Mouse (Mus musculus) gastrocnemius, adult 2 months (tissue): ENCODE measurements around the gene Mpc1. TPM values are rescaled to one million over a fixed set of nuclear protein-coding genes. Genes with fewer than 3 reads are reported as not detected.
"Not testable (repeated sequence)": the region's sequence is repeated elsewhere in the genome, so short reads cannot be mapped to it uniquely, and the experiment has no call there.

ENCODE experiments used
- DNase-seq: peaks from one replicate; pipeline ENCODE4 v3.0.0; 2022
- H3K27ac ChIP-seq: fragments of 200-600 bp; 2 replicates; pipeline ENCODE4 v1.8.1; 2022; ENCODE audit warnings: mild to moderate bottlenecking
- H3K4me3 ChIP-seq: fragments of 200-600 bp; 2 replicates; pipeline ENCODE4 v1.8.1; 2022; ENCODE audit warnings: mild to moderate bottlenecking, moderate library complexity
- CTCF ChIP-seq: fragments of 200-600 bp; IDR thresholded peaks from 2 replicates; pipeline ENCODE4 v1.8.1; 2022; ENCODE audit warnings: antibody characterized with exemption, mild to moderate bottlenecking, moderate library complexity
- intact Hi-C: fragments of 180-260 bp; cut with DNase I; formaldehyde crosslinking; loops from one replicate; pipeline ENCODE4 v1.15.1; 2025
- total RNA-seq, 2 experiments: library from RNA; stranded (reverse); gene quantifications; 2 replicates each; pipeline ENCODE4 v1.2.3; 2021

Gene Mpc1
- total RNA-seq, 2 experiments from 2014 or later, result 440 to 533 TPM

DNA sequence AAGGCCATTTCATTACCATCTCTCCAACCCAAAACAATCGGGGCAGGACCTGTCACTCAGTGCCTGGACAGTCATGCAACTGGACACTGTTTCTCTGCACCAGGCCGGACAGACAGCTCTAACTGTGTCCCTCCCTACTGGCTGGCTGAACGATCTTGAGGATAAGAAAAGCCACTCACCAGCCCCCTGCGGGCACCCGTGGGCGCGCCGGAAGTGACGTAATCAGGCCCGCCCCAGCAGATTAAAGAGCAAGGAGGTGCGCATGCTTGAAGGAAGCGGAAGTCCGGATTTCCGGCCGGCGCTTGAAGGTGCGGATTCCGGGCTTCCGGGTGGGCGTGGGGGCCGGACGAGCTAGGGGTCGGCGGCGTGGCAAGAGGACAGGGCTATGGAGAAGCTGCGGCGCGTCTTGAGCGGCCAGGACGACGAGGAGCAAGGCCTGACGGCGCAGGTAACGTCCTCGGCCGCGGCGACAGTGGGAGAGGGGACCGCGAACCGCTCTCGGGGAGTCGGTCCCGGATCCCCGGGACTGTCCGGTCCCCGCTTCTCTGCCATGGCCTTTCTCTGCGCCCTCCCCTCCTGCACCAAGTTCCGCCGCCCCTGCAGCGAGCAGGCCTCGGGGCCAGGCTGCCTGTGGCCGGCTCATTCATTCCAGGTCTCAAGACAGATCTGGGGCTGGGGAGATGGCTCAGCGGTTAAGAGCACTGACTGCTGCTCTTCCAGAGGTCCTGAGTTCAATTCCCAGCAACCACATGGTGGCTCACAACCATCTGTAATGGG is 28.3 kb downstream of the Mpc1 start, which contains the start of gene Sft2d1:
Gene Sft2d1 (plus strand): TSS at position 265 of the 777 bp plus-strand sequence.
- Histone ChIP-seq H3K4me3 (peak within 1 kb of the TSS; percentile 80), H3K27ac (peak within 1 kb of the TSS; percentile 91)
- peak; percentile 98 for DNase-seq
- no peak for TF ChIP-seq CTCF
- intact Hi-C loops, result no loop called here

GRCm38 (mm10) chr17:8311751-8312150 is 29.0 kb downstream of the Mpc1 start:
- Histone ChIP-seq H3K27ac (peak overlapping the region; percentile 91), H3K4me3 (peak overlapping the region; percentile 80)
- intact Hi-C loops, result no loop called here
- DNase-seq, result no peak
- TF ChIP-seq CTCF, result no peak

GRCm38 (mm10) chr17:8313976-8314375 is 31.3 kb downstream of the Mpc1 start:
- intact Hi-C loops, result no loop called here
- TF ChIP-seq CTCF, result no peak
- no peak overlapping the region for H3K4me3 ChIP-seq
- DNase-seq, result no peak
- H3K27ac ChIP-seq, result no peak overlapping the region

DNA sequence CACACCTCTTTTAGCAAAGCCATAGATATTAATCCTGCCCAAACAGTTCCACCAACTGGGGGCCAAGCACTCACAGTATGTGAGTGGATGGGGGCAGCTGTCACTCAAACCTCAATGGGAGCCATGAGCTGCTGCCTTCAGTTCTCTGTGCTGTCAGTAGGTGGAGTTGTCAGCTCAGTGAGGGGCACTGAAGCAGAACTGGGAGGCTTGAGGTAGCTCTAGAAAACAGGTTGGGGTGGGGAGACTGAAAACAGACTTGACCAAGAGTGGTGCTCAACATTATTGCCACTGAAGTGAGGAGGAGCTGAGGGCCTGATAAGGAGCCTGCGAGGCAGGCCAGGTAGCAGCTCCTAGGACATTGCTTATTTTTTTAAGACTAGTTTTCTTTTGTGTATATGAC is 33.5 kb downstream of the Mpc1 start:
- peak; percentile 27; the same call in 1 of the 2 replicates for TF ChIP-seq CTCF
- no peak for DNase-seq
- intact Hi-C loops, result no loop called here
- Histone ChIP-seq H3K4me3 (no peak overlapping the region), H3K27ac (no peak overlapping the region)

GRCm38 (mm10) chr17:8326877-8327276 is 44.2 kb downstream of the Mpc1 start:
- DNase-seq, H3K4me3 ChIP-seq, intact Hi-C loops, H3K27ac ChIP-seq: not testable (repeated sequence)

DNA sequence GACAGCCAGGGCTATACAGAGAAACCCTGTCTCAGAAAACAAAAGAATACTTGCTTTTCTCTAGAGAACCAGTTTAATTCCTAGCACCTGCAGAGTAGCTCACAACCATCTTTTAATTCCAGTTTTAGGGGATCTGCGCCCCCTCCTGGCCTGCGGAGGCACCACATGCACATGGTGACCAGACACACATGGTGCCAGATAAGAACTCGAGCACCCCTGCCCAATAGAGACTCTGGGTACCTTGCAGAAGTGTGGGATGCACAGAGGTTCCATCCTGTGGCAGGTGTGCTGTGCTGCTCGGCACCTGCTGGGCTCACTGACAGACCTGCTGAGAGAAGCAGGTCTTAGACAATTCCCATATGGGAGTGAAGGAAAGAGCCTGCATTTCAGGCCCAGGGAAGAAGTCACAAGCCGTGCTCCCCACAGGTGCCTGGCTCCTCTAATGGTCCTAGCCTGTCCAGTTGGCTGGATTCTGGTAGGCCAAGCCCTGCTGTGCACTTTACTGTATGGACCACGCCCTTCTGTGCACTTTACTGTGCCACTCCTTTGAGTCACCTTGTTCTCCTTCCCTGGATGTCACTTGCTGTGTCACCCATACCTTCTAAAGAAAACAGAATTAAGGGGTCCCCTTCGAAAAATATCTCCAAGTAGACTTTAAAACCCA is 45.9 kb downstream of the Mpc1 start:
- Histone ChIP-seq H3K27ac (no peak overlapping the region), H3K4me3 (no peak overlapping the region)
- TF ChIP-seq CTCF, result peak; percentile 43; the same call in 1 of the 2 replicates
- intact Hi-C loops, result no loop called here
- DNase-seq, result no peak

DNA sequence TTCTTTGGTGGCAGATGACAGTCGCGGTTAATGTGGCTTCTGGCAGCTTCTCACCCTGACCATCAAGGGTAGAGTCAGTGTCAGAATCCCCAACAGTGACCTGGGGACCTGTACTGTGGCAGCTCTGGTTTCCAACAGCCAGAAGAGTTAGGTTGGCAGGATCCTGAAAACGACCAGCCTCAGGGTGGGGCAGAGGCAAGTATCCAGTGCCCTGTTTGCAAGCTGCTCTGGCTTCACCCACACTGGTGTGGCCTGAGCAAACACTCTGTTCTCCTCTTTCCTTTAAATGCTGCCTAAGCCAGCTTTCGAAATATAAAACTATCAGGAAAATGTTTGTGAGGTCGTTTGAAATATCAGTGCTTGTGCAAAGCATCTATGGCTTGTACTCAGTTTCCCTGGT is 47.9 kb downstream of the Mpc1 start:
- intact Hi-C loops, result no loop called here
- no peak for TF ChIP-seq CTCF
- no peak overlapping the region for H3K27ac ChIP-seq

DNA sequence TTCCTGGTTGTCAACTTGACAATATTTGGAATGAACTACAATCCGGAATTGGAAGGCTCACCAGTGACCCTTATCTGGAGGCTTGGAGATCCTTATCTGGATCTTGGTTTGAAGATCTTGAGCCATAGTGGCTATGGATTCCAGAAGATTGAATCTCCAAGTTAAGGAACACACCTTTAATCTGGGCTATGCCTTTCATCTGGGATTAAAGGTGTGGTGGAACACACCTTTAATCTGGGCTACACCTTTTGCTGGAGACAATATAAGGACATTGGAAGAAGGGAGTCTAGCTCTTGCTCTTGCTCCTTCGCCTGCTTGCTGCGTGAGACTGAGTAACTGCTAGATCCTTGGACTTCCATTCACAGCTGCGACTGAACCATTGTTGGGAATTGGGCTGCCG is 54.5 kb downstream of the Mpc1 start, which contains the start of gene Prr18:
Gene Prr18 (plus strand): TSS at position 301 of the 400 bp plus-strand sequence.
- intact Hi-C loops, H3K27ac ChIP-seq, H3K4me3 ChIP-seq, DNase-seq: not testable (repeated sequence)

More for the DNA sequence above, 47.9 kb downstream of the Mpc1 start:
- no peak overlapping the region for H3K4me3 ChIP-seq
- DNase-seq, result no peak

- Histone ChIP-seq H3K4me3 (peak overlapping the region; percentile 74), H3K27ac (no peak overlapping the region)
- intact Hi-C loops, result no loop called here
- TF ChIP-seq CTCF, result no peak
- DNase-seq, result no peak
These were observed 57.1 kb downstream of the Mpc1 start for GRCm38 (mm10) chr17:8339666-8340374.

DNA sequence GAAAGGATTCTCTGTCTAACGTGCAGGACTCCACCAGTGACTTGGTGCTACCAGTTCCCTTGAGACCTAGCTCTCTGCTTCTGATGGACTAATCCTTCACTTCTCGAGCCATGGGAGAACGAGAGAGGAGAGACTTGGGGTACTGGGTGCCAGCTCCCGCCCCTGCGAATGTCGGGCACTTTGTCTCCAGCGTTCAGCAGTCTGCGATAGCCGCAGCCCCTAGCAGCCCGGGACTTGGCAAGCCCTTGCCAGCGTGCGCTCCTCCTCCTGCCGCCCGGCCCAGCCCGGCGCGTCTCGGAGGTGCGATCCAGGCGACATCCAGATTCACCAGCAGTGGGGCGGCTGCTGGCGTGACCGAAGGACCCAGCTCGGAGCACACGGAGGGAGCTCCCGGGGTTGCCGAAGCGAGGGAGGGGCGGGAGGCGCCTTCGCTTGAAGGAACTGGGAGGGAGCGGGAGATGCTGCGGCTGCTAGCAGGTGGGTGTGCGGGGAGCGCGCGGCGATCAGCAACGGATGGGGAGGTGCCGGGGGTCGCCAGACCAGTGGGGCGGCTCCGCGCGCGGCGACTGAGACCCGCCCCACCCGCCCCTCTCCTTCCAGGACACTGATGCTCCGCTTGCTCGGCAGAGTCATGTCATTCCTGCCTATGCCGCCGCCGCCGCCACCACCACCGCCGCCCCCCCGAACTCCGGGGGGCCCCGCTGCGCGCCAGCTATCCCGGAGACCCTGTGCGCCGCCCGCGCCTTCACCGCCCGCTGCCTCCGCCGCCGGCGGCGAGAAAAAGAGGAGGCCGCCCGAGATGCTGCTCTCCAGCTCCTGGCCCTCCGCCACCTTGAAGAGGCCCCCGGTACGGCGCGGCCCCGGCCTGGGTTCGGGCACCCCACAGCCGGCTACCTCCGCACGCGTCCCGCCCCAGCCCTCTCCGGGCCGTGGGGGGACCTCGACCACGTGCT is 58.0 kb downstream of the Mpc1 start:
- Histone ChIP-seq H3K27ac (no peak overlapping the region), H3K4me3 (peak overlapping the region; percentile 74)
- TF ChIP-seq CTCF, result no peak
- DNase-seq, result peak; percentile 34
- intact Hi-C loops, result no loop called here

- Histone ChIP-seq H3K4me3 (peak overlapping the region; percentile 74), H3K27ac (no peak overlapping the region)
- intact Hi-C loops, result no loop called here
- no peak for DNase-seq
- no peak for TF ChIP-seq CTCF
These were observed 58.8 kb downstream of the Mpc1 start for GRCm38 (mm10) chr17:8341360-8341963.
